Mouse (Mus musculus): Measurements from ENCODE around the gene Ripor2. TPM values are rescaled to one million over a fixed set of nuclear protein-coding genes. Genes with fewer than 3 reads are reported as not detected.

Ripor2 gene
- total and polyA plus RNA-seq, 3 experiments, result 4.7 to 8.2 (median 7.4) TPM

DNA sequence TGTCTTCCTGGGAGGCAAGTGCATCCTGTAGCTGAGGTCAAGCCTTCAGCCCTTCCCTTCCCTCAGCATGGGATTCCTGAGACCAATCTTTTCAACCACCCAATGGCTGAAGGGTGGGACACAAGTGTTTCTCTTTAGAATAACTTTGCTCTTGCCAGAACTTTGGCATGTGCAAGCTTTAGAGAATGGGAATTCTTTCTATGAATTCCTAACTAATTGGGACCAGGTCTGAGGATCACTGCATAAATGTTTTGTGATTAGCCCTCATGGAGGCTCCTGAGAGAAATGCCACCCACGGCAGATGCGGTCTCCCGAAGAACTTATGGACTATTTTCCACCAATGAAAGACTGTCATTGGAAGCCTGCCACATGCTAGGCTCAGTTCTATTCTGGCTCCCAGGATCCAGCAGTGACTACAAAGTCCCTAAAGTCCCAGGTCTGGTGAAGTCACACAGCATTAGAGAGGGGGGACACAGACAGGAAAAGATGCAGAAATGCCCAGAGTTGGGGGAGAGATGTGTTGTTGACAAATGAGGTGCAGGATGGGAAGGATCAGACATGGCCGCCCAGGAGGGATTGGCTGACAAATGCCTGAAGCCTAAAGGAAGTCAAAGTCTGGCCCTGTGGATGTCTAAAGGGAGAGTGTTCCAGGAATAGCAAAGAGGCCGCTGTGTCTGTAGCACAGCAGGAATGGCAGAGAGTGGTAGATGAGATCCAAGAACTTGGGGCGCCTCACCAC, 44.9 kb downstream of the Ripor2 start:
- Histone ChIP-seq H3K79me2 (replicated peaks; ENCODE audit: control insufficient read depth, insufficient read depth, low read length) (no peaks in the 10 kb centered on the region), H3K9ac (ENCODE audit: low read depth, low read length) (no peak overlapping the region), H3K4me3 (no peak overlapping the region), H3K36me3 (ENCODE audit: control insufficient read depth, insufficient read depth, low read length) (no peaks in the 10 kb centered on the region; the same call in 1 of the 2 replicates), H3K4me1 (ENCODE audit: control insufficient read depth, insufficient read depth, low read length) (peaks cover 4% of the 10 kb centered on the region), H3K27ac (no peak overlapping the region), H3K27me3 (ENCODE audit: control insufficient read depth, insufficient read depth, low read length) (no peaks in the 10 kb centered on the region)
- 81% methylated on average over 6 of the region's 6 CpGs for WGBS
- TF ChIP-seq CTCF (IDR thresholded peaks at IDR 0.05), result no peak
- no peak for TF ChIP-seq EP300 (IDR thresholded peaks at IDR 0.05; ENCODE audit: insufficient read depth, low read depth, low read length)
- no peak for TF ChIP-seq POLR2A (IDR thresholded peaks at IDR 0.05; ENCODE audit: insufficient read depth, low read depth, low read length)
- intact Hi-C loops (cut with DNase I), result no loop called here
- no peak for DNase-seq

DNA sequence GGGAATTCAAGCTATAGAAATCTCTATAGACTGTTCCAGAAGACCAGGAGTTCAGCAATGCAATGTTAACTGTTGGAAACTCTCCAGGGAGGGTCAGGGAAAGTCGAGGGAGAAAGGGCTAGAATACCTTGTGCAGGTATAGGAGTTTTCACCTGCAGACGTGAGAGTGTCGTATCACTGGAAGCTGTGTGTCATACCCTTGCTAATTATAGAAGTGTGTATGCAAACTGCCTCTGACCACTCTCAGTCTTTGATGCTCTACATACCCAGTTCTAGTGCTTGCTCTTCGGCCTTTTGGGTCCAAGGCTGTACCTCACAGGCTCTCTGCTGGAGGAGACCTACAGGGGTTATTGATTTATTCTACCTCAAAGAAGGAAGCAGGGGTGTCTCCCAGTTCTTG, 46.2 kb downstream of the Ripor2 start:
- Histone ChIP-seq H3K27me3 (ENCODE audit: control insufficient read depth, insufficient read depth, low read length) (no peaks in the 10 kb centered on the region), H3K4me1 (ENCODE audit: control insufficient read depth, insufficient read depth, low read length) (peaks cover 3% of the 10 kb centered on the region), H3K79me2 (replicated peaks; ENCODE audit: control insufficient read depth, insufficient read depth, low read length) (no peaks in the 10 kb centered on the region), H3K27ac (no peak overlapping the region), H3K4me3 (no peak overlapping the region), H3K36me3 (ENCODE audit: control insufficient read depth, insufficient read depth, low read length) (no peaks in the 10 kb centered on the region; the same call in 1 of the 2 replicates), H3K9ac (ENCODE audit: low read depth, low read length) (no peak overlapping the region)
- intact Hi-C loops (cut with DNase I), result no loop called here
- no peak for DNase-seq
- TF ChIP-seq CTCF (IDR thresholded peaks at IDR 0.05), result no peak
- TF ChIP-seq POLR2A (IDR thresholded peaks at IDR 0.05; ENCODE audit: insufficient read depth, low read depth, low read length), result no peak
- TF ChIP-seq EP300 (IDR thresholded peaks at IDR 0.05; ENCODE audit: insufficient read depth, low read depth, low read length), result no peak
- 78% methylated on average over 4 of the region's 4 CpGs for WGBS

DNA sequence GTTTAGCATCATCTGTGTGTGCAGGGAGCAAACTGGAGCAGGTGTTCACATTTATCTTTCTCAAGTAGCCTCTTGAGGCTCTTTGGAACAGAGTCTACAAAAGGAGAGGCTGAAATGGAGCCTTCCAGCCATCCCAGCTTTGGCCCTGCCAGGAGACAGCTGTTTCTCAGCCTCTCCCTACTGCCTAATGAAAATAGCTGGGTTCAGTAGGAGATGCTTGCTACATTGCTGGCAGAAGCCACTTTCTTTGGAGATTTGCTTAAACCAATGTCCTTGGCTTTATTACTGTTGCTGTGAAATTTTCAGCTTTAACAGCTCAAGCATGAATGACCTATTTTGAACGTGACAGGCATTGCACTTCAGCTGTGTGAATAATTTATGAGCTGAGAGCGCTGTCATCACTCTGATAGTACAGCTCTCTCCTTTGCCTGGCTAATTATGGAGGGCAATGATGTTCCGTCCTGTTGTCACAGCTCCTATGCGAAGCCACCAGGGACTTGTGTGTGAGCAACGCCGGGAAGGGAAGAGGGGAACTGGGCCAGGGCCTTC, 47.2 kb downstream of the Ripor2 start:
- TF ChIP-seq POLR2A (IDR thresholded peaks at IDR 0.05; ENCODE audit: insufficient read depth, low read depth, low read length), result no peak
- TF ChIP-seq CTCF (IDR thresholded peaks at IDR 0.05), result no peak
- no peak for TF ChIP-seq EP300 (IDR thresholded peaks at IDR 0.05; ENCODE audit: insufficient read depth, low read depth, low read length)
- Histone ChIP-seq H3K79me2 (replicated peaks; ENCODE audit: control insufficient read depth, insufficient read depth, low read length) (no peaks in the 10 kb centered on the region), H3K27ac (no peak overlapping the region), H3K4me1 (ENCODE audit: control insufficient read depth, insufficient read depth, low read length) (peaks cover 3% of the 10 kb centered on the region), H3K4me3 (no peak overlapping the region), H3K36me3 (ENCODE audit: control insufficient read depth, insufficient read depth, low read length) (no peaks in the 10 kb centered on the region; the same call in 1 of the 2 replicates), H3K27me3 (ENCODE audit: control insufficient read depth, insufficient read depth, low read length) (no peaks in the 10 kb centered on the region), H3K9ac (ENCODE audit: low read depth, low read length) (no peak overlapping the region)
- peak in 1 of 2 experiments; percentile 62 for DNase-seq
- WGBS, result 32% methylated on average over 6 of the region's 6 CpGs
- intact Hi-C loops (cut with DNase I), result no loop called here

DNA sequence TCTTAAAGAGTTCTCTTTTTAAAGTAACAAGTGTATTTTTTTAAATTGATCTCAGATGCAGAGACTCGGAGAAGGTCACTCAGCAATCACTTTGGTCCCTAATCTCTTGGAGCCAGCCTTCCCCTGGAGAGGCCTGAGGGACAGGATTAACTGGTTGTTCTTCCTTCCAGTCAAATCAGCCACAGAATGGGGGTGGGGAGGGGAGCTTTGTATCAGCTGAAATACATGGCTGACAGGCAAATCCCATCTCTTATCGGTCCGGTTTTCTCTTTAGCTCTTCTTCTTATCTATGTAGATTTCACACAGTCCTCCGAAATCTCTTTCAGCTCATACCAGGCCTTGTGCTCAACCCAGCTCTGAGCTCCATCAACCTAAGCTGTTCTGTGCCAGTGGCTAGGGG, 48.4 kb downstream of the Ripor2 start:
- intact Hi-C loops (cut with DNase I), result no loop called here
- H3K4me3 ChIP-seq, result no peak overlapping the region
- H3K27me3 ChIP-seq (ENCODE audit: control insufficient read depth, insufficient read depth, low read length), result no peaks in the 10 kb centered on the region
- TF ChIP-seq EP300 (IDR thresholded peaks at IDR 0.05; ENCODE audit: insufficient read depth, low read depth, low read length), result no peak
- TF ChIP-seq CTCF (IDR thresholded peaks at IDR 0.05), result no peak
- no peak for TF ChIP-seq POLR2A (IDR thresholded peaks at IDR 0.05; ENCODE audit: insufficient read depth, low read depth, low read length)
- no peak overlapping the region for H3K9ac ChIP-seq (ENCODE audit: low read depth, low read length)
- 72% methylated on average over 4 of the region's 4 CpGs for WGBS
- no peak for DNase-seq
- no peaks in the 10 kb centered on the region; the same call in 1 of the 2 replicates for H3K36me3 ChIP-seq (ENCODE audit: control insufficient read depth, insufficient read depth, low read length)
- H3K79me2 ChIP-seq (replicated peaks; ENCODE audit: control insufficient read depth, insufficient read depth, low read length), result no peaks in the 10 kb centered on the region
- H3K4me1 ChIP-seq (ENCODE audit: control insufficient read depth, insufficient read depth, low read length), result peaks cover 3% of the 10 kb centered on the region
- H3K27ac ChIP-seq, result no peak overlapping the region

DNA sequence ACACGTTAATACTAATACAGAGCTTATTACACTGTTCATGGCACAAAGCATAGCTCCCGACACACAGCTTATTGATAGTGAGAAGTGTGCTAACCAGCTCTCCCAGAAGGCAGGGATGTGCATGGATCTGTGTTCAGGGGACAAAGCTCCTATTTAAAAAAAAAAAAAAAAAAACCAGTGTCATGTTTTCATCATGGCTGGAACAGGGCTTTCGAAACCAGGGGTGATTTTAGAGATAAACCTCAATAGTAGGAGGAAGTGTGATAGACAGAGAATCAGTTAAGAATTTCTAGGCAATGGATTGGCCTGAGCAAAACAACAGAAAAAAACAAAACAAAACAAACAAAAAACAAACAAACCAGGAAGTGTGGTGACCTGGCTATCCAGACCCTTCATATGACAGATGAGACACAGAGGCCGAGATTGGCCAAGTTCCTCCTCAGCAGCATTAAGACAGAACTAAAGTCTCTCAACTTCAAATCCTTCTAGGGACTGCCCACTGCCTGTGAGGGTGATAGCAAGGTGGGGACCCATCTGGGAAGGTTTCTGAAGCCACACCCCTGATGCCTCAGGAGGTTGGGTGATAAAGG, 51.1 kb downstream of the Ripor2 start:
- Histone ChIP-seq H3K27me3 (ENCODE audit: control insufficient read depth, insufficient read depth, low read length) (no peaks in the 10 kb centered on the region), H3K79me2 (replicated peaks; ENCODE audit: control insufficient read depth, insufficient read depth, low read length) (no peaks in the 10 kb centered on the region), H3K9ac (ENCODE audit: low read depth, low read length) (no peak overlapping the region), H3K4me3 (no peak overlapping the region), H3K36me3 (ENCODE audit: control insufficient read depth, insufficient read depth, low read length) (no peaks in the 10 kb centered on the region; the same call in 1 of the 2 replicates), H3K27ac (no peak overlapping the region), H3K4me1 (ENCODE audit: control insufficient read depth, insufficient read depth, low read length) (peaks cover 3% of the 10 kb centered on the region)
- intact Hi-C loops (cut with DNase I), result no loop called here
- no peak for TF ChIP-seq EP300 (IDR thresholded peaks at IDR 0.05; ENCODE audit: insufficient read depth, low read depth, low read length)
- TF ChIP-seq POLR2A (IDR thresholded peaks at IDR 0.05; ENCODE audit: insufficient read depth, low read depth, low read length), result no peak
- no peak for TF ChIP-seq CTCF (IDR thresholded peaks at IDR 0.05)
- no peak for DNase-seq
- 71% methylated on average over 4 of the region's 4 CpGs for WGBS

All from heart, adult 2 months (tissue).